Mouse (Mus musculus): ENCODE results near the gene Dao. TPM values are rescaled to one million over a fixed set of nuclear protein-coding genes. Genes with fewer than 3 reads are reported as not detected.

Gene Dao
- total RNA-seq, 1 experiment: 0.18 TPM

DNA sequence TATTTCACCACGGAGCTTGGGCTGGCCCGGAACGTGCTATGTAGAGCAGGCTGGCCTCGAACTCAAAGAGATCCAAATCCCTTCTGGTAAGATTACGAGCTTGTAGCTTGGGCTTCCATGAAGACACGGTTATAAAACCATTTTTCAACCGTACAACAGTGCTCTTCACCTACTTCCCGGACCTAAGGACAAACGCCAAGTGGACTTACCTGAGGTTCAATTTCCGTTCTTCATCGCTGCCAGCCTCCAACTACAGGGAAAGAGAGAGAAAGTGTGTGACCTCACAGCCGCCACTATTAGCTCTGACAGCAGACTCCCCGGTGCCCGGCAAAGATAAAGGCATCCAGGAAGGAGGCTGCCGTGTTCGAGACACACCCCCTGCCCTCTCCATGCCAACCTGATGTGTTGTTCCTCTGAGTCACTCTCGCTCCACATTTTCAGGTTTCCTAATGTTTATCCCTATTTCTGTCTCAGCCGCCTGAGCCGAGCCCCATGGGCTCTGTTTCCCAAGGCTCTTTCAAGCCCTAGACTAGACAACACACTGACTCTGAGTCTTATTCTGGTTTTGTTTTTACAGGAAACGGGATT lies 14.0 kb upstream of the Dao start:
- TF ChIP-seq ZNF384 (IDR thresholded peaks at IDR 0.05; ENCODE audit: low read depth, low read length): no peak
- TF ChIP-seq CHD2 (IDR thresholded peaks at IDR 0.05; ENCODE audit: low read depth, low read length): no peak
- TF ChIP-seq HCFC1 (IDR thresholded peaks at IDR 0.05; ENCODE audit: borderline replicate concordance, insufficient read depth, low read length): no peak
- no peak for TF ChIP-seq ZC3H11A (IDR thresholded peaks at IDR 0.05; ENCODE audit: borderline replicate concordance, low read depth, low read length)
- no peak for TF ChIP-seq MAFK (IDR thresholded peaks at IDR 0.05; ENCODE audit: insufficient read depth, low read depth, low read length)

DNA sequence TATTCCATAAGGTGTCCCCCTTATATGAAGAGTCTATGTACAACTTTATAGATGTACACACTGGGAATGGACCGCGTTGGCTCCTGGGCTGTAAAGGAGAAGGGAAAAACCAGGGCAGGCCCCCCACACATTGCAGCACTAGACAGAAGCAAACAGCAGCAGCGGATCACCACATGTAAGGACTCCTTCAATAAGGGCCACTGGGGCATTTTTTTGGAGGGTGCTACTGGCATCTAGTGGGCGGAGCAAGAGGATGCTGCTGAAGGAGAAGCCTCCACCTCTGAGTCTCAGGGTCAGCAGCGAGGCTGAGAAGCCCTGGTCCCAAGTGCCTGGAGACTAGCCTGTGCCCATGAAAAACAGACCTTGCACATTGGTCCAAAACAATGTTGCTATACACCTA lies 12.9 kb upstream of the Dao start:
- in situ Hi-C loops (cut with MboI; ENCODE audit: low sequenced_read_pairs in 2 of 2, unreplicated experiment in 2 of 2): no loop called here
- no peak overlapping the region for H3K9ac ChIP-seq (ENCODE audit: insufficient read depth, low read depth, low read length, poor library complexity, severe bottlenecking)
- peaks cover 5 to 23% of the 10 kb centered on the region in 2 experiments; a peak in 3 of 4 replicates for H3K4me1 ChIP-seq (ENCODE audit: control insufficient read depth in 2 of 2, insufficient read depth in 2 of 2, low read length in 2 of 2, poor library complexity in 1 of 2)

More for the DNA sequence above, 14.0 kb upstream of the Dao start:
- Histone ChIP-seq H3K9me3 (ENCODE audit: control insufficient read depth, insufficient read depth, low read depth, low read length) (no peaks in the 10 kb centered on the region), H3K27ac (ENCODE audit: insufficient read depth, low read depth, low read length, poor library complexity, severe bottlenecking) (0 out of 2 replicates have a peak overlapping the region, but pooled peaks have one; percentile 20), H3K36me3 (ENCODE audit: control insufficient read depth, insufficient read depth, low read length, poor library complexity, severe bottlenecking) (peaks cover 2% of the 10 kb centered on the region; the same call in 1 of the 2 replicates), H3K9ac (ENCODE audit: insufficient read depth, low read depth, low read length, poor library complexity, severe bottlenecking) (no peak overlapping the region), H3K4me3 (ENCODE audit: insufficient read depth in 1 of 2, low read depth in 1 of 2, low read length in 2 of 2, poor library complexity in 1 of 2, severe bottlenecking in 1 of 2) (no peak overlapping the region), H3K4me1 (ENCODE audit: control insufficient read depth in 2 of 2, insufficient read depth in 2 of 2, low read length in 2 of 2, poor library complexity in 1 of 2) (peaks cover 5 to 23% of the 10 kb centered on the region in 2 experiments; a peak in 3 of 4 replicates)
- in situ Hi-C loops (cut with MboI; ENCODE audit: low sequenced_read_pairs in 2 of 2, unreplicated experiment in 2 of 2): no loop called here
- no peak for DNase-seq (ENCODE audit: low read depth, low spot score)

DNA sequence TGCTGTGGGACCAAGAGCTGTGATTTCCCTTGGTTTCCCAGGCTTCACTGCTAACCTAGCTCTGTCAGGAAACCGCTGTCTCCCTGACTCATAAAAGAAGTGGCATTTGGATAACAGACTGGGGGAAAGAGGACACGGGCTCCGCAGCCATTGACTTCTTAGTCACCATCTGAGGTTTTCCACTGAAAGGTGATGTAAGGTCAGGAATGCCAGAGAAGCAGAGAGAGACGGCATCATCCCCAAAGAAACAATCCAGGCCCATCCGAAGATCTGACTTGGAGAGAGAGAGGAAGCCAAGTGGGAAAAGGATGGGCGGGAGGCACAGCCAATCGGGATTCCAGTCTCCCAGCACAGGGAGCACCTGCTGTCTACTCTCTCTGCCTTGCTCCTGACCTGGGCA lies 12.4 kb upstream of the Dao start:
- no peak overlapping the region for H3K9ac ChIP-seq (ENCODE audit: insufficient read depth, low read depth, low read length, poor library complexity, severe bottlenecking)
- no peaks in the 10 kb centered on the region for H3K9me3 ChIP-seq (ENCODE audit: control insufficient read depth, insufficient read depth, low read depth, low read length)
- no peak overlapping the region for H3K27ac ChIP-seq (ENCODE audit: insufficient read depth, low read depth, low read length, poor library complexity, severe bottlenecking)
- H3K36me3 ChIP-seq (ENCODE audit: control insufficient read depth, insufficient read depth, low read length, poor library complexity, severe bottlenecking): peaks cover 2% of the 10 kb centered on the region; the same call in 1 of the 2 replicates
- no peak for DNase-seq (ENCODE audit: low read depth, low spot score)
- no peak overlapping the region for H3K4me3 ChIP-seq (ENCODE audit: insufficient read depth in 1 of 2, low read depth in 1 of 2, low read length in 2 of 2, poor library complexity in 1 of 2, severe bottlenecking in 1 of 2)
- H3K4me1 ChIP-seq (ENCODE audit: control insufficient read depth in 2 of 2, insufficient read depth in 2 of 2, low read length in 2 of 2, poor library complexity in 1 of 2): peaks cover 5 to 17% of the 10 kb centered on the region in 2 experiments; a peak in 3 of 4 replicates
- in situ Hi-C loops (cut with MboI; ENCODE audit: low sequenced_read_pairs in 2 of 2, unreplicated experiment in 2 of 2): no loop called here
- TF ChIP-seq MAFK (IDR thresholded peaks at IDR 0.05; ENCODE audit: insufficient read depth, low read depth, low read length): no peak

More for the DNA sequence above, 12.9 kb upstream of the Dao start:
- no peak for DNase-seq (ENCODE audit: low read depth, low spot score)
- H3K4me3 ChIP-seq (ENCODE audit: insufficient read depth in 1 of 2, low read depth in 1 of 2, low read length in 2 of 2, poor library complexity in 1 of 2, severe bottlenecking in 1 of 2): no peak overlapping the region
- H3K36me3 ChIP-seq (ENCODE audit: control insufficient read depth, insufficient read depth, low read length, poor library complexity, severe bottlenecking): peaks cover 2% of the 10 kb centered on the region; the same call in 1 of the 2 replicates
- TF ChIP-seq MAFK (IDR thresholded peaks at IDR 0.05; ENCODE audit: insufficient read depth, low read depth, low read length): no peak
- no peak for TF ChIP-seq ZNF384 (IDR thresholded peaks at IDR 0.05; ENCODE audit: low read depth, low read length)
- H3K9me3 ChIP-seq (ENCODE audit: control insufficient read depth, insufficient read depth, low read depth, low read length): no peaks in the 10 kb centered on the region
- no peak overlapping the region for H3K27ac ChIP-seq (ENCODE audit: insufficient read depth, low read depth, low read length, poor library complexity, severe bottlenecking)

DNA sequence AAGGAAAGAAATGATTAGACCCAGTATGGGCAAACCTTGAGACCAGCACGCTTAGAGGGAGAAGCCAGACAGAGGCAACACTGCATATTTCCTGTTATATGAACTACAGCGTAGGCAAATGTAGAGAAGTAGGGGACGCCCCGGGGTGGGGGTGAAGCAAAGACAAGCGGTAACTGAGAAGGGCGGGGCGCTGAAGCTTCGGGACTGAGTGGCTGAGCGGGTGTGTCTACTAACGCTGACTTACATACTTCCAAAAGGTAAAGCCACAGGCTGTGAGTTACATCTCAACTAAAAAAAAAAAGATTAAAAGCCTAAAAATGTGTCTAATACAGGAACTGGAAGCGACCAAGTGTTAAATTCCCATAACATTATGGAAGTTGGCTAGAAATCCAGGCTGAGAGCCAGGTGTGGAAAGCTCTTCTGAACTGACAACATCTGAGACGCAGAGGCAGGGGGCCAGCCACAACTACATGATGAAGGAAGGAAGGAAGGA lies 11.1 kb upstream of the Dao start:
- Histone ChIP-seq H3K4me1 (ENCODE audit: control insufficient read depth in 2 of 2, insufficient read depth in 2 of 2, low read length in 2 of 2, poor library complexity in 1 of 2) (peaks cover 5 to 14% of the 10 kb centered on the region in 2 experiments; a peak in 2 of 4 replicates), H3K4me3 (ENCODE audit: insufficient read depth in 1 of 2, low read depth in 1 of 2, low read length in 2 of 2, poor library complexity in 1 of 2, severe bottlenecking in 1 of 2) (peak overlapping the region; percentile 81 to 97; a peak in 3 of 4 replicates), H3K27ac (ENCODE audit: insufficient read depth, low read depth, low read length, poor library complexity, severe bottlenecking) (no peak overlapping the region; the same call in 1 of the 2 replicates), H3K36me3 (ENCODE audit: control insufficient read depth, insufficient read depth, low read length, poor library complexity, severe bottlenecking) (peaks cover 2% of the 10 kb centered on the region; the same call in 1 of the 2 replicates), H3K9me3 (ENCODE audit: control insufficient read depth, insufficient read depth, low read depth, low read length) (no peaks in the 10 kb centered on the region), H3K9ac (ENCODE audit: insufficient read depth, low read depth, low read length, poor library complexity, severe bottlenecking) (peak overlapping the region; percentile 91; the same call in 1 of the 2 replicates)
- in situ Hi-C loops (cut with MboI; ENCODE audit: low sequenced_read_pairs in 2 of 2, unreplicated experiment in 2 of 2): no loop called here
- TF ChIP-seq ZNF384 (IDR thresholded peaks at IDR 0.05; ENCODE audit: low read depth, low read length) (no peak), ZC3H11A (IDR thresholded peaks at IDR 0.05; ENCODE audit: borderline replicate concordance, low read depth, low read length) (no peak), MAFK (IDR thresholded peaks at IDR 0.05; ENCODE audit: insufficient read depth, low read depth, low read length) (no peak), CHD2 (IDR thresholded peaks at IDR 0.05; ENCODE audit: low read depth, low read length) (no peak), HCFC1 (IDR thresholded peaks at IDR 0.05; ENCODE audit: borderline replicate concordance, insufficient read depth, low read length) (no peak)
- DNase-seq (ENCODE audit: low read depth, low spot score): no peak
